Mouse (Mus musculus) Patski (cell line): ENCODE results near the gene Rgsl1. TPM values are rescaled to one million over a fixed set of nuclear protein-coding genes. Genes with fewer than 3 reads are reported as not detected.

Experiments used
- ATAC-seq: fragments of 100-300 bp; one replicate; pipeline ENCODE4 v1.8.0; 2021
- CTCF ChIA-PET: fragments of 350-600 bp; sonication (Branson Sonifier 250); formaldehyde crosslinking; loops from one replicate; lab custom pipeline; 2022; ENCODE audit warnings: inconsistent platforms; lab: Charles Lee
- POLR2A ChIA-PET: fragments of 350-600 bp; sonication (Branson Sonifier 250); formaldehyde crosslinking; loops from one replicate; lab custom pipeline; 2022; ENCODE audit warnings: antibody characterized with exemption, inconsistent platforms; lab: Charles Lee
- DNase-seq: peaks from one replicate; pipeline ENCODE4 v3.0.0-alpha.2; 2011; ENCODE audit warnings: low read depth, low spot score
- H3K27me3 ChIP-seq: fragments of 371-371 bp; one replicate; pipeline ENCODE4 v1.5.1; 2021
- CTCF ChIP-seq: fragments of 100-300 bp; IDR thresholded peaks from one replicate; pipeline ENCODE4 v1.5.1; 2021
- in situ Hi-C: fragments of 300-500 bp; cut with MboI; formaldehyde crosslinking; loops from 3 replicates; pipeline ENCODE4 v1.11.1; 2018; ENCODE audit warnings: low pct_unique_long_range_greater_than_20kb, mixed read lengths
- polyA plus RNA-seq: library from polyadenylated mRNA; unstranded; gene quantifications from one replicate; pipeline ENCODE4 v1.2.3, GENCODE M21; 2021

The Rgsl1 gene
- polyA plus RNA-seq, 1 experiment from 2014 or later, result 0.05 TPM

GRCm38 (mm10) chr1:153842121-153842740 is 1.7 kb downstream of the Rgsl1 start:
- ChIA-PET POLR2A (no interaction called here), CTCF (interaction anchor here (1.7 kb wide), 1 partner anchor 93 kb away, joined by 3 read pairs; the partner anchor contains the start of gene Rnasel)
- DNase-seq, result no peak
- ATAC-seq, result no peak
- no peak for TF ChIP-seq CTCF
- no peaks in the 10 kb centered on the region for H3K27me3 ChIP-seq
- in situ Hi-C loops, result no loop called here

- ATAC-seq (peak; percentile 35), DNase-seq (no peak)
- no peaks in the 10 kb centered on the region for H3K27me3 ChIP-seq
- ChIA-PET POLR2A (no interaction called here), CTCF (interaction anchor here (1.1 kb wide), 1 partner anchor 11 kb away, joined by 7 read pairs; no protein-coding TSS in a partner anchor)
- in situ Hi-C loops, result no loop called here
- no peak for TF ChIP-seq CTCF
These were observed 7.9 kb downstream of the Rgsl1 start for GRCm38 (mm10) chr1:153836036-153836435.

GRCm38 (mm10) chr1:153830746-153831145 is 13.2 kb downstream of the Rgsl1 start:
- no peak for TF ChIP-seq CTCF
- POLR2A ChIA-PET, result no interaction called here
- CTCF ChIA-PET, result no interaction called here
- ATAC-seq, result no peak
- DNase-seq, result no peak
- in situ Hi-C loops, result no loop called here
- no peaks in the 10 kb centered on the region for H3K27me3 ChIP-seq

- H3K27me3 ChIP-seq, result peaks cover 8% of the 10 kb centered on the region
- in situ Hi-C loops, result no loop called here
- DNase-seq, result no peak
- ChIA-PET CTCF (interaction anchor here (1.4 to 1.5 kb wide), 3 partner anchors 11 to 13 kb away, joined by 3 to 5 read pairs (median 4); no protein-coding TSS in a partner anchor), POLR2A (no interaction called here)
- ATAC-seq, result no peak
- no peak for TF ChIP-seq CTCF
These were observed 23.7 kb downstream of the Rgsl1 start for GRCm38 (mm10) chr1:153820216-153820615.

- ATAC-seq (no peak), DNase-seq (no peak)
- H3K27me3 ChIP-seq, result peaks cover 21% of the 10 kb centered on the region
- no peak for TF ChIP-seq CTCF
- in situ Hi-C loops, result no loop called here
- CTCF ChIA-PET, result no interaction called here
- POLR2A ChIA-PET, result no interaction called here
These were observed 29.7 kb downstream of the Rgsl1 start for GRCm38 (mm10) chr1:153814278-153814677.

- in situ Hi-C loops, result no loop called here
- ChIA-PET CTCF (interaction anchor here (0.7 to 3.0 kb wide), 9 partner anchors 12 to 257 kb away, joined by 3 to 18 read pairs (median 4); partner anchors contain the start of gene Rnasel), POLR2A (no interaction called here)
- H3K27me3 ChIP-seq, result peaks cover 16% of the 10 kb centered on the region
- DNase-seq, result peak; percentile 10
- TF ChIP-seq CTCF, result peak; percentile 86
- ATAC-seq, result peak; percentile 39
These were observed 36.5 kb downstream of the Rgsl1 start for GRCm38 (mm10) chr1:153807390-153807993.

- ChIA-PET POLR2A (no interaction called here), CTCF (no interaction called here)
- no peaks in the 10 kb centered on the region for H3K27me3 ChIP-seq
- in situ Hi-C loops, result no loop called here
- no peak for TF ChIP-seq CTCF
- ATAC-seq (no peak), DNase-seq (no peak)
These were observed 40.4 kb downstream of the Rgsl1 start for GRCm38 (mm10) chr1:153803530-153803929.

- ATAC-seq (no peak), DNase-seq (no peak)
- TF ChIP-seq CTCF, result no peak
- no peaks in the 10 kb centered on the region for H3K27me3 ChIP-seq
- ChIA-PET CTCF (no interaction called here), POLR2A (interaction anchor here (0.5 kb wide), 1 partner anchor 323 kb away, joined by 3 read pairs; no protein-coding TSS in a partner anchor)
- in situ Hi-C loops, result no loop called here
These were observed 41.3 kb downstream of the Rgsl1 start for GRCm38 (mm10) chr1:153802691-153803090.

GRCm38 (mm10) chr1:153794241-153794640 is 49.7 kb downstream of the Rgsl1 start:
- in situ Hi-C loops, result no loop called here
- POLR2A ChIA-PET, result no interaction called here
- CTCF ChIA-PET, result no interaction called here
- no peak for DNase-seq
- no peak for TF ChIP-seq CTCF
- ATAC-seq, result no peak
- H3K27me3 ChIP-seq, result no peaks in the 10 kb centered on the region

- ChIA-PET POLR2A (no interaction called here), CTCF (no interaction called here)
- DNase-seq, result no peak
- no peak for ATAC-seq
- no peak for TF ChIP-seq CTCF
- no peaks in the 10 kb centered on the region for H3K27me3 ChIP-seq
- in situ Hi-C loops, result no loop called here
These were observed 53.2 kb downstream of the Rgsl1 start for GRCm38 (mm10) chr1:153790708-153791107.

- no peak for TF ChIP-seq CTCF
- ATAC-seq (no peak), DNase-seq (no peak)
- no peaks in the 10 kb centered on the region for H3K27me3 ChIP-seq
- in situ Hi-C loops, result no loop called here
- POLR2A ChIA-PET, result no interaction called here
- CTCF ChIA-PET, result no interaction called here
These were observed 58.3 kb downstream of the Rgsl1 start for GRCm38 (mm10) chr1:153785608-153786007.
